Mouse (Mus musculus): Measurements from ENCODE around the gene Carmil2.

The Carmil2 gene

DNA sequence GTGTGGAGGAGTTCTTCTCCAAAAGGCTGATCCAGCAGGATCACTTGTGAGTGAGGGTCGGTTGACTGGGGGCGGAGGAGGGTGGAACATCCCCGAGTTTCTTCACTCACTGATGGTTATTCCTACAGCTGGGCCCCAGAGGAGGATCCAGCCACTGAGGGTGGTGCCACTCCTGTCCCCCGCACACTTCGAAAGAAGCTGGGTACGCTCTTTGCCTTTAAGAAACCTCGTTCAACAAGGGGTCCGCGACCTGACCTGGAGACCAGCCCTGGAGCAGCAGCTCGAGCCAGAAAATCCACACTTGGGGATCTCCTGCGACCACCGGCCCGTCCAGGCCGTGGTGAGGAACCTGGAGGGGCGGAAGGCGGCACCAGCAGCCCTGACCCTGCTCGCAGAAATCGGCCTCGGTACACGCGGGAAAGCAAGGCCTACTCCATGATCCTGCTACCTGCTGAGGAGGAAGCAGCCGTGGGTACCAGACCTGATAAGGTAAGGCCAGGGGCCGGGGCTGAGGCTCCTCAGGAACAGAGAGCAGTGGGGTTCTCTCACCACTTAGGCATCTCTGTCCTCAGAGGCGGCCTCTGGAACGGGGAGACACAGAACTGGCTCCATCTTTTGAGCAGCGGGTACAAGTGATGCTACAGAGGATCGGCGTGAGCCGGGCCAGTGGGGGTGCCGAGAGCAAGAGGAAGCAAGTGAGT, 9.2 kb downstream of the Carmil2 start:
- in situ Hi-C loops (cut with MboI, MseI): no loop called here

DNA sequence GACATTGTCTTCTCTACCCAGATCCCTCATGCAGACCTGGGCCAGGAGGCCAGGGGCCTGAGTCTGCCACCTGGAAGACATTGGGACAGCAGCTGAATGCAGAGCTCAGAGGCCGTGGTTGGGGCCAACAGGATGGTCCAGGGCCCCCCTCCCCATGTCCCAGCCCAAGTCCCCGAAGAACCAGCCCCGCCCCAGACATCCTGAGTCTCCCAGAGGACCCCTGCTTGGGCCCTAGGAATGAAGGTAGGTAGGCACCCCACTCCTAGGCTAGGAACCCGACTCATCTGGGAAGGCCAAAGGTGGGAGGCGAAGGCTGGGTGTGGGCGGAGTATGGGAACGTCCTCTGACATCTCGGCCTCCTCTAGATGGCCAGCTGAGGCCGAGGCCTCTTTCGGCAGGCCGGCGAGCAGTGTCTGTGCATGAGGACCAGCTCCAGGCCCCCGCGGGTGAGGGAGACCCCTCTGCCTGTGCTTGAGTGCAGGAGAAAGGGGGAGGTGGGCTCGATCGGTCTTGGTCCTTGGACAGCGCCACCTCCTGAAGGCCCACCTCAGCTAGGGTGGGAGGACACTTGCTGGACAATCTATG, 11.2 kb downstream of the Carmil2 start:
- in situ Hi-C loops (cut with MboI, MseI): no loop called here

GRCm38 (mm10) chr8:105698734-105699133, 12.7 kb downstream of the Carmil2 start:
- in situ Hi-C loops (cut with MboI, MseI): no loop called here

DNA sequence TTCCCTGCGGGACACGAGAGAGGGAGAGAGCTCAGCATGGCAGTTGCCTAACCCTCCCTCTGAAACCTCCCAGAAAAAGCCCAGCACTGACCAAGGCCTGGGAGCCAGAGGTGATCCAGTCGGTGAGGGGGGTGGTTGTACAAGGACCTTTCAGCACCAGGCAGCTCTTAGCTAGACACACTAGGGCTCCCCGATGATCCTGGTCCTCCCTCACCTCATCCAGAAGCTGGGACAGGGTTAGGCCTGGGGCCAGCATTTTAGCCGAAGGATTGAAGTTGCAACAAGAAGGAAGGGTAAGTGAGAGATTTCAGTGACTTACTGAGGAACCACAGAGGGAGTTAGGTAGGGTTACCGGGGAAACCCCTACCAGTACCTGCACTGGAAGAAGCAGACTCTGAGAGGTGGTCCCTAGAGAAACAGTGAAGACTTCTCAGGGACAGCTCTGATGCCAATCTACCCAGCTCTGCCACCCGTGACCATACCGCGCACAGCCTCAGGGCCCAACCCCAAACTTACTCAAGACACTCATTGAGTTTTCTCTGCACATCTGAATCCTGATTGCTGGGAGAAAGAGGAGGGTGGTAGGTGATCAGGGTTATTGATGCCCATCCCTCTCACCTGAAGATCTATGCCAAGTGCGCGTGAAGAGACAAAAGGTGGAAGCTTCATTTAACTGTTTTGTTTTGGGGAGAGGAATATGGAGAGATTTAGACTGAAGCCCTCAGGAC, 13.6 kb downstream of the Carmil2 start:
- in situ Hi-C loops (cut with MboI, MseI): no loop called here

DNA sequence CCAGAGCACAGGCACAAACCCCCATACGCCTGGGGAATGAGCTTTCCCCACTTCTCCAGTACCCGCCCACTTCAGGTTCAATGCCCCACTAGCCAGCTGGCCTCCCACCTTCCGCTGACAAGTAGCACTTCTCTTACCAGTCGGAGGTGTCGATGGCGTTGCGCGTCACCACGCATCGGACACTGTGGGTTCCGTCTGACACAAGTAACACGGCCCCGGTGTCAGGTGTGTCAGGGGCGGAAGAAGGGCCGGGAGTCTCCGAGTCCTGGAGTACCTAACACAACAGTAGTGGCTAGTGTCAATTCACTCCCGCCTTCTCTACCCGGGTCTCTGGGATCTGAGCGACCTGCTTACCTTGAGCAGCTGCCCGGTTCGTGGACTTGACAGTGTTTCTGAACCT, 14.5 kb downstream of the Carmil2 start:
- in situ Hi-C loops (cut with MboI, MseI): no loop called here

GRCm38 (mm10) chr8:105700966-105701824, 15.1 kb downstream of the Carmil2 start, which contains the start of the genes Acd and Pard6a:
Acd (minus strand) TSS chr8:105701102.
Pard6a (plus strand) TSS chr8:105701148.
- in situ Hi-C loops (cut with MboI, MseI): no loop called here

DNA sequence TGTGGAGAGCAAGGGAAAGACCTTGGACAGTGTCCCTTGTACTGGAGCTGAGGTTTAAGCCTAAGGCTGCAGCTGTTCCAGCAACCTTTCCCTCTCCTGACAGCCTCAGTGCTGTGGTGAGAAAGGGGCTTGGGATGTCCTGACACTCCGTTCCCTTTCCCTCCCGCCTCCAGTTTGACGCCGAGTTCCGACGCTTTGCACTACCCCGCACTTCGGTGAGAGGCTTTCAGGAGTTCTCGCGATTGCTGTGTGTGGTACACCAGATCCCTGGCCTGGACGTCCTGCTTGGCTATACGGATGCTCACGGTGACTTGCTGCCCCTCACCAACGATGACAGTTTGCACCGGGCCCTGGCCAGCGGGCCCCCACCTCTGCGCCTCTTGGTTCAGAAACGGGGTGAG, 15.9 kb downstream of the Carmil2 start:
- in situ Hi-C loops (cut with MboI, MseI): no loop called here

- in situ Hi-C loops (cut with MboI, MseI): no loop called here
Observed at GRCm38 (mm10) chr8:105702731-105703415, 16.8 kb downstream of the Carmil2 start.

DNA sequence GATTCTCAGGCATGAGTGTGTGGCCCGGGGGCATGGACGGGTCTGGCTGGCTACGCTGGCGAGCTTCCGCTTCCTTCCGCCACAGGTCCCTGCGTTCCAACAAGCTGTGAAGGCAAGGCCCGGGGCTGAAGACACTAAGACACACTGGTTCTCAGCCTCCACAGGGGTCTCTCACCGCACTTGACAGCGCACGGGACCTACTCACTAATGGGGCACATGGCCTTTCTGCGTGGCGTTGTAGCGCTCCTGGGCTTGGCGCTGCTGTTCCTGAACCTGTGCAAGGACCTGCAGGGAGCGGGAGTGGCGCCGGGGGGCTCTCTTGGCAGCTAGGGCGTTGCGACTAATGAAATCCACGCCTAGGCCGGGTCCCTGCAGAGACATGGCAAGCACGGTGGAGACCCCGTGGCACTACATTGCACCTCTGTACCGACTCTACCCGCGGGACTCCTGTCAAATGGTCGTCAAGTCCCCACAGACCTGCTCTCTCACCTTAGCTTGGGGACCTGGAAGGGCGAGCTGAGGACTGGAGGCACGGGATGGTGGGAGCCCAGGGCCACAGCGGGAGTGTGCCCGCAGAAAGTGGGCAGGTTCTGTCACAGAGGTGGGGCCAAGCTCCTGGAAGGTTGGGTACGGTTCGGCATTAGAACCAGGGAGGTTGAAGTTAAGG, 18.2 kb downstream of the Carmil2 start:
- in situ Hi-C loops (cut with MboI, MseI): no loop called here

- in situ Hi-C loops (cut with MboI, MseI): loop anchor here (5.0 kb wide), 1 partner anchor 232 kb away; the partner anchor contains the start of gene Psmb10
Observed at GRCm38 (mm10) chr8:105704955-105705354, 18.9 kb downstream of the Carmil2 start.

- in situ Hi-C loops (cut with MboI, MseI): loop anchor here (5.0 kb wide), 1 partner anchor 231 kb away; the partner anchor contains the start of gene Psmb10
Observed at GRCm38 (mm10) chr8:105706426-105706825, 20.4 kb downstream of the Carmil2 start.

DNA sequence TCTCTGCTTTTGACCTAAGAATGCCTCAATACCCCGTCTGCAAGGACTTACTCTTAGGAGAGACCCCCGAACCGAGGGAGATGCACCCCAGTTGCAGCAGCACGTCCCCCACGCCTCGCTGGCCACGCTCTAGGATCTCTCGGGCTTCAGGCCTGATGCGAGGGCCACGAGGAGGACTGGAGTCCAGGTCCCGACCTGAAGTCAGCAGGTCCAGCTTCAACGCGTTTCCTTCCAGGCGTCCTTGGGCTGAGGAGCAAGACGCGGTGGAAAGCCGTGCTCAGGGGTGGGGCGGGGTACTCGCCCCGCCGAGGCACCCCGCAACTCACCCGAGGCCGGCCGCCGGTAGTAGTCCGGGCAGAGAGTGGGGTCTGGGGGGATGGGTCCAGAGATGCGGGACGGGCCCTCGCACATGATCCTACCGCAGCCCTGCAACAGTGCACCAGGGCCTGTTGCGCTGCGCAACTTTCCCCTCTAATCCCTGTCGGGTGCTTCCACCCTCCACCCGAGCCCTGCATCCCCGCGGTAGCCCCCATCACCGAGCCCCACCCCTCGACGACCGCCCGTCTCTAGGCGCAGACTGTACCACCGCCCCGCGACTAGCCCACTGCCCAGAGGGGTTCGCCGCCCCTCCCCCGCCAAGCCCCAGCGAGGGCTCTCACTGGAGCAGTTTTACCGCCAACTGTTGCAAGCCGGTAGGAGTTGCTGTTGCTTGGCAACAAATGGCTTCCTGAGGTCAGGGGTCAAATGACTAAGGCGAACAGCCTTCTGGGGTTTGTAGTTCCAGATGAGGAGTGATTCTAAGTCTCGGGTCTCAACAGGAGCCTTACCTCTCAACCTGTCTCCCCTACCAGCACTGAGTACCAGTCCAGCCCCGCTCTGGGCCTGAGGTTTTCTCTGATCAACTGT, 21.7 kb downstream of the Carmil2 start, which contains the start of the genes 4933405L10Rik and Enkd1:
Gene 4933405L10Rik (plus strand): TSS at position 158 of the 906 bp plus-strand sequence.
Gene Enkd1 (minus strand): TSS at position 713 of the 906 bp plus-strand sequence.
- in situ Hi-C loops (cut with MboI, MseI): loop anchor here (5.0 kb wide), 1 partner anchor 230 kb away; the partner anchor contains the start of gene Psmb10

DNA sequence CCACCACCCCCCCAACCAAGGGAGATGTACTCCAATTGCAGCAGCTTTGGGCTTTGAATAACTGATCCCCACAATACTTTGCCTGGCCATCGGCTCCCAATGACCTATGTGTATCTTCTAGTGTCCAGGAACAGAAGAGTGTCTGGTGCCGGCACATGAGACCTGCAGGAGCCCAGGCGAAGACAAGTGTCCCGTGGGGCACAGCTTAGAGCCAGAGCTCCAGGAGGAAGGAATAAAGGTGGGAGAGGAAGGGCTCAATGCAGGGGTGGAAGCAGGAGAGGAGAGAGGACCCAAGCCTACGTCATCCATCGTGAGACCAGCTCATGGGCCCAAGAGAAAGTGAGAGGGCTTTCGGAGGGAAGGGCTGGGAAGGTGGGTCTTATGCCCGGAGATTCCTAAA, 22.6 kb downstream of the Carmil2 start:
- in situ Hi-C loops (cut with MboI, MseI): loop anchor here (5.0 kb wide), 1 partner anchor 229 kb away; the partner anchor contains the start of gene Psmb10

DNA sequence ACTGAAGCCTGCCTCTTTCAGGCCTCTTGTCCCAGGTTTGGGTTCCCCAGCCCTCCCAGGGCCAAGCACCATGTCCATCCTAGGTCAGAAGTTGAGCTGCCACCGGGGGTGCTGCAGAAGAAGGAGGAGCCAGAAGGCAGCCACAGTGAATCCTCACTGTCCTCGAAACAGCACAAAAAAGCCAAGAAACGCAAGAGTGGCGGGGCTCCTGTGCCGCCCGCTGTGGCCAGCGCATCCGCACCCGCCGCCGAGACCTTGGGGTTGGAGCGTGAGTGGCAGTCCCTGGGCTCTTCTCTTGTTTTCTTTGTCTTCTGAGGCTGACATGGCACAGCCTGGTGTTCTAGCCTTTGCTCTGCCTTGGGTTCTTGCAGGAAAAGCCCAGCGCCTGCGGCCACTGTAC, 23.2 kb downstream of the Carmil2 start:
- in situ Hi-C loops (cut with MboI, MseI): loop anchor here (5.0 kb wide), 1 partner anchor 228 kb away; the partner anchor contains the start of gene Psmb10

GRCm38 (mm10) chr8:105712286-105712685, 26.2 kb downstream of the Carmil2 start:
- in situ Hi-C loops (cut with MboI, MseI): loop anchor here (5.0 kb wide), 1 partner anchor 70 kb away; no protein-coding TSS in a partner anchor

- in situ Hi-C loops (cut with MboI, MseI): loop anchor here (5.0 kb wide), 1 partner anchor 68 kb away; no protein-coding TSS in a partner anchor
Observed at GRCm38 (mm10) chr8:105714139-105714538, 28.1 kb downstream of the Carmil2 start.

- in situ Hi-C loops (cut with MboI, MseI): no loop called here
Observed at GRCm38 (mm10) chr8:105715042-105715441, 29.0 kb downstream of the Carmil2 start.

- in situ Hi-C loops (cut with MboI, MseI): no loop called here
Observed at GRCm38 (mm10) chr8:105716302-105716945, 30.4 kb downstream of the Carmil2 start.

All from T-helper 2 cell (primary cell).